Mouse (Mus musculus): ENCODE measurements around the gene Kcnb1. TPM values are rescaled to one million over a fixed set of nuclear protein-coding genes. Genes with fewer than 3 reads are reported as not detected.

Gene Kcnb1
- polyA plus RNA-seq, 1 experiment from 2014 or later, result 1.7 TPM

DNA sequence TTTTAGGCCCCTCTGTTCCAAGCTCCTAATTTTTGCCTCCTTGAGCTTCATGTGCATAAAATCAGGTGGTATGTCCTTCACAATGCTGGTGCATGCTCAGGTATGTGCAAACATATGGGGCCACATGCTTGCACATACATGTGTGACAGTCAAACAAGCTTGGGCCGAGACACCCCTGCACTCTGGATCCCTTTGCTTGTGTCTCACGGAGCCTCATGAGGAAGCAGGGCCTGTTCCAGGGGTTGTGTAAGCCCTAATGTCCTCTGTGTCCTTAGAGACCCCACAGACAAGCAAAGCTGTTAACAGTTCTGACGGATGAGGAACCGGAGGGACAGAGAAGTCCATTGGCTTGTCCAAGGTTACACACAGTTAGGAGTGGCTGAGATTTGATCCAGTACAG lies 30.2 kb downstream of the Kcnb1 start:
- no peak overlapping the region for H3K27ac ChIP-seq (ENCODE audit: low read length)
- H3K27me3 ChIP-seq (ENCODE audit: control insufficient read depth, insufficient read depth, low read length), result no peaks in the 10 kb centered on the region
- H3K4me1 ChIP-seq (ENCODE audit: control insufficient read depth, insufficient read depth, low read length), result peaks cover 11% of the 10 kb centered on the region
- 83% methylated on average over 4 of the region's 4 CpGs for WGBS
- H3K36me3 ChIP-seq (ENCODE audit: control insufficient read depth, insufficient read depth, low read length), result no peaks in the 10 kb centered on the region
- H3K9ac ChIP-seq (ENCODE audit: low read length), result no peak overlapping the region
- ATAC-seq (ENCODE audit: insufficient read depth, low FRiP score), result no peak
- no peak overlapping the region for H3K4me3 ChIP-seq (replicated peaks; ENCODE audit: low read length)
- H3K4me2 ChIP-seq (ENCODE audit: low read depth, low read length), result no peak overlapping the region
- no peaks in the 10 kb centered on the region for H3K9me3 ChIP-seq (replicated peaks; ENCODE audit: control insufficient read depth, low read length)

DNA sequence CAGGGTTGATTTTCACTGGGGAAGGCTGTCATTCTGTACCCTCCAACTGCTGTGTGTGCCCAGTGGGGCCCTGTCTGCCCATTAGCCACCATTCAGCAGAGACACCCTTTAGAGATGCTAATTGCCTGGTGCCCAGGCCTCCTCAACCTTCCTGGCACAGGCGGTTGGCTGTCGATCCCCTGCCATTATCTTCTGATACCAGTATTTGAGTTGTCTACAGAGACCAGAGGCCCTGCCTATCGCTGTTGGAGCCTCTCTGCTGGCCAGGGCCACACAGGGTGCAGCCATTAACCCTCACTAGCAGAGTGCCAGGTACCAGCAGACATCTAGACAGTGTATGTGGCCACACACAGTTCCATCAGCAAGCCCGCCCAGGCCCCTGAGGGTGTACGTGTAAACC lies 31.2 kb downstream of the Kcnb1 start:
- Histone ChIP-seq H3K9ac (ENCODE audit: low read length) (no peak overlapping the region), H3K4me3 (replicated peaks; ENCODE audit: low read length) (no peak overlapping the region), H3K4me1 (ENCODE audit: control insufficient read depth, insufficient read depth, low read length) (peaks cover 11% of the 10 kb centered on the region), H3K36me3 (ENCODE audit: control insufficient read depth, insufficient read depth, low read length) (no peaks in the 10 kb centered on the region), H3K4me2 (ENCODE audit: low read depth, low read length) (no peak overlapping the region), H3K9me3 (replicated peaks; ENCODE audit: control insufficient read depth, low read length) (no peaks in the 10 kb centered on the region), H3K27me3 (ENCODE audit: control insufficient read depth, insufficient read depth, low read length) (no peaks in the 10 kb centered on the region), H3K27ac (ENCODE audit: low read length) (no peak overlapping the region)
- WGBS, result 80% methylated on average over 5 of the region's 5 CpGs
- ATAC-seq (ENCODE audit: insufficient read depth, low FRiP score), result no peak

DNA sequence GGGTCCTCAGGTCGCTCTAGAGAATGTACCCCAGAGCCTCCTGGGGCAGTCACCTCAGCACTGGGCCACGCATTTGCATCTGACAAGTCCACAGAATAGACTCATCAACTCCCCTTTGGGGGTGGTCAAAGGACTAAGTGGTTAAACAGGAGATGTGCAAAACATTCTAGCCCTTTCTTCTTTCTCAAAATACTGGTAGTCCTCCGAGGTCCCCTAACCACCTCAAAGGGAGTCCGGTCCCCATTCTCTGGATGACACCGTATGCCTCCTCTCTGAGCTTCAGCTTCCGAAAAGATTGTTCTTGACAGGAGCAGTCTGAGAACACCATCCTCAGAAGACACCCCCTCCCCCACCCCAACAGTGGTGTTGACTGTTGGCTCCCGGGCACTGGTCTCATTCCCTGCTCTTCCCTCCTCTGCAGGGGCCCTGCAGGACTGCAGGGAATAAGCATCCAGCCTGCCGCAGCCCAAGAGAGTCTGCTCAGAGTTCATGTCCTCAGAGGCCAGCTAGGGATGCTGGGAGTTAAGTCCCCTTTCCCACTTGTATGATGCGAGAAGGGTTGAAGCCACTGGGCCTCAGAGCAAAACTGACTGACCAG lies 33.7 kb downstream of the Kcnb1 start:
- Histone ChIP-seq H3K9me3 (replicated peaks; ENCODE audit: control insufficient read depth, low read length) (no peaks in the 10 kb centered on the region), H3K4me3 (replicated peaks; ENCODE audit: low read length) (no peak overlapping the region), H3K27me3 (ENCODE audit: control insufficient read depth, insufficient read depth, low read length) (no peaks in the 10 kb centered on the region), H3K9ac (ENCODE audit: low read length) (no peak overlapping the region; the same call in 1 of the 2 replicates), H3K4me1 (ENCODE audit: control insufficient read depth, insufficient read depth, low read length) (peaks cover 7% of the 10 kb centered on the region), H3K4me2 (ENCODE audit: low read depth, low read length) (no peak overlapping the region), H3K27ac (ENCODE audit: low read length) (peak overlapping the region; percentile 74), H3K36me3 (ENCODE audit: control insufficient read depth, insufficient read depth, low read length) (no peaks in the 10 kb centered on the region)
- 42% methylated on average over 9 of the region's 9 CpGs for WGBS
- ATAC-seq (ENCODE audit: insufficient read depth, low FRiP score), result no peak

DNA sequence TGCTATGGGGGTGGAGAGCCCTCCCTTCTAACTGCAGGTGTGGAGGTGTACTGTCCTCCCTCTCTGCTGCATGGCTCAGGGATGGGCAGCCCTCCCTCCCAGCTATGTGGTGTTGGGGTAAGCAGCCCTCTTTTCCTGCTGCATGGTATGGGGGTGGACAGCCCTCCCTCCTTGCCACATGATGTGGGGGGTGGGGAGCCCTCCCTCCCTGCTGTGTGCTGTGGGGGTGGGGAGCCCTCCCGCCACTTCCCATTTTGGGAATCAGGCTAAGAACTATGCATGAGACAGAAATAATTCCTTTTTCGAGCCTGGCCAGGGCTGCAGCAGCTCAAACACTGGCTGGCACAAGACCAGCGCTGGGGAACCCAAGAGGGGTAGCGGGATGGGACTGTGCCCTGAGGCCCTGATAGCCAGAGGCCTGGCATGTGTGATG lies 34.4 kb downstream of the Kcnb1 start:
- Histone ChIP-seq H3K27me3 (ENCODE audit: control insufficient read depth, insufficient read depth, low read length) (no peaks in the 10 kb centered on the region), H3K27ac (ENCODE audit: low read length) (peak overlapping the region; percentile 74), H3K9me3 (replicated peaks; ENCODE audit: control insufficient read depth, low read length) (no peaks in the 10 kb centered on the region), H3K4me2 (ENCODE audit: low read depth, low read length) (no peak overlapping the region), H3K9ac (ENCODE audit: low read length) (no peak overlapping the region; the same call in 1 of the 2 replicates), H3K4me3 (replicated peaks; ENCODE audit: low read length) (no peak overlapping the region), H3K36me3 (ENCODE audit: control insufficient read depth, insufficient read depth, low read length) (no peaks in the 10 kb centered on the region), H3K4me1 (ENCODE audit: control insufficient read depth, insufficient read depth, low read length) (peaks cover 7% of the 10 kb centered on the region)
- peak; percentile 87 for ATAC-seq (ENCODE audit: insufficient read depth, low FRiP score)
- WGBS, result 43% methylated on average over 4 of the region's 4 CpGs

DNA sequence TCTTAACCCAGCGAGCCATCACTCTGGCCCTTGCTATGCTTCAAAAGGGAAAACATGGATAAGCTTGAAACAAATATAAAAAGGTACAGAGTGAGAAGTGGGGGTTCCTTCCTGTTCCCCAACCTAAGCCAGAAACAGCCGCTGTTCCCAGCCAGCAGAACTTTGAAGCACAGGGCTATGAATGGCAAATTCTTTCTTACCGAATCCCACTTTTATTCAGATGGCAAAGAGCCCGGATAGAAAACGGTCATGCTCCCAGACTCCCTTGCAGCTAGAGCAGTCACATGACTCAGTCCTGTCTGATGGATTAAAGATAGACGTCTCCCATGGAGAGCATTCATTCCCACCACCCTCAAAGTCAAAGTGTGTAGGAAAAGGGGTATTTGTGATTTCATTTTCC lies 39.1 kb downstream of the Kcnb1 start:
- no peak for ATAC-seq (ENCODE audit: insufficient read depth, low FRiP score)
- H3K36me3 ChIP-seq (ENCODE audit: control insufficient read depth, insufficient read depth, low read length), result no peaks in the 10 kb centered on the region
- 88% methylated on average over 6 of the region's 6 CpGs for WGBS
- H3K9ac ChIP-seq (ENCODE audit: low read length), result no peak overlapping the region
- H3K4me1 ChIP-seq (ENCODE audit: control insufficient read depth, insufficient read depth, low read length), result peaks cover 5% of the 10 kb centered on the region
- H3K4me2 ChIP-seq (ENCODE audit: low read depth, low read length), result no peak overlapping the region
- H3K27ac ChIP-seq (ENCODE audit: low read length), result no peak overlapping the region
- H3K4me3 ChIP-seq (replicated peaks; ENCODE audit: low read length), result no peak overlapping the region
- no peaks in the 10 kb centered on the region for H3K9me3 ChIP-seq (replicated peaks; ENCODE audit: control insufficient read depth, low read length)
- H3K27me3 ChIP-seq (ENCODE audit: control insufficient read depth, insufficient read depth, low read length), result no peaks in the 10 kb centered on the region

DNA sequence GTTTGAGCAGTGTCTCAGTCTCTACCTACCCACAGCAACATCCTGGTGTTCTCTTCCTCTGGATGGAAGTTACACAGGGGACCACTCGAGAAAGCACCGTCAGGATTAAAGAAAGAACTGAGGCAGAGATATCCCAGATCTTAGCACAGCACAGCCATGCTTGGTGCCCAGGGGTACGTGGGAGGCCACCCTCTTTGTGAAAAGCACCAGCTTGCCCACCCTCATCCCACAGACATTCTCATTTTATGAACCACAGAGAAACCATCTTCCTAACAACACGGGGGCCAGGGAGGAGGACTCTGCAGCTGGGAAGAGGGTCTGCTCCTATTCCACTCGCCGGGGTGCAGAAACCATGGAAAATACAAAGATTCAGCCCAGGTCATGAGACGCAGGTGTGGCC lies 39.8 kb downstream of the Kcnb1 start:
- no peak overlapping the region for H3K4me3 ChIP-seq (replicated peaks; ENCODE audit: low read length)
- H3K36me3 ChIP-seq (ENCODE audit: control insufficient read depth, insufficient read depth, low read length), result no peaks in the 10 kb centered on the region
- H3K9me3 ChIP-seq (replicated peaks; ENCODE audit: control insufficient read depth, low read length), result no peaks in the 10 kb centered on the region
- H3K9ac ChIP-seq (ENCODE audit: low read length), result no peak overlapping the region
- H3K27ac ChIP-seq (ENCODE audit: low read length), result no peak overlapping the region
- WGBS, result 93% methylated on average over 7 of the region's 7 CpGs
- no peak overlapping the region for H3K4me2 ChIP-seq (ENCODE audit: low read depth, low read length)
- H3K4me1 ChIP-seq (ENCODE audit: control insufficient read depth, insufficient read depth, low read length), result no peaks in the 10 kb centered on the region
- no peaks in the 10 kb centered on the region for H3K27me3 ChIP-seq (ENCODE audit: control insufficient read depth, insufficient read depth, low read length)
- no peak for ATAC-seq (ENCODE audit: insufficient read depth, low FRiP score)

DNA sequence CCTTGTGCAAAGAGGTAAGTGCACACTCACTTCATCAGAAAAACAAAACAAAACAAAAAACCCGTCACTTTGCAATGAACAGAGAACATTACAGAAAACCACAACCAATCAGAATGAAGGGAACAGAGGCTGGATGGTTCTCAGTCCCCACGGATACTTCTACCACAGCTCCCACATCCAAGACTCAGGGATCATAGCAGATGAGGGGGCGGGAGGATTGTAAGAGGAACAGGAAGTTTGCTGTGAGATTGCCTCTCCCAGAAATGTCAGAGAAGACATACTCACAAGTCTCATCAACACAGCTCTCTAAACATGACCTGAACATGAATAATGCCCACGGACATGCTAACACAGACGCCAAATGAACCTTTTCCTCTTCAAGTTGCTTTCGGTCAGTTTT lies 40.9 kb downstream of the Kcnb1 start:
- no peak overlapping the region for H3K9ac ChIP-seq (ENCODE audit: low read length)
- H3K4me3 ChIP-seq (replicated peaks; ENCODE audit: low read length), result no peak overlapping the region
- no peak for ATAC-seq (ENCODE audit: insufficient read depth, low FRiP score)
- H3K4me1 ChIP-seq (ENCODE audit: control insufficient read depth, insufficient read depth, low read length), result no peaks in the 10 kb centered on the region; the same call in 1 of the 2 replicates
- H3K27me3 ChIP-seq (ENCODE audit: control insufficient read depth, insufficient read depth, low read length), result no peaks in the 10 kb centered on the region
- no peaks in the 10 kb centered on the region for H3K36me3 ChIP-seq (ENCODE audit: control insufficient read depth, insufficient read depth, low read length)
- H3K4me2 ChIP-seq (ENCODE audit: low read depth, low read length), result no peak overlapping the region
- H3K27ac ChIP-seq (ENCODE audit: low read length), result no peak overlapping the region
- H3K9me3 ChIP-seq (replicated peaks; ENCODE audit: control insufficient read depth, low read length), result no peaks in the 10 kb centered on the region
- 82% methylated on average over 6 of the region's 6 CpGs for WGBS

DNA sequence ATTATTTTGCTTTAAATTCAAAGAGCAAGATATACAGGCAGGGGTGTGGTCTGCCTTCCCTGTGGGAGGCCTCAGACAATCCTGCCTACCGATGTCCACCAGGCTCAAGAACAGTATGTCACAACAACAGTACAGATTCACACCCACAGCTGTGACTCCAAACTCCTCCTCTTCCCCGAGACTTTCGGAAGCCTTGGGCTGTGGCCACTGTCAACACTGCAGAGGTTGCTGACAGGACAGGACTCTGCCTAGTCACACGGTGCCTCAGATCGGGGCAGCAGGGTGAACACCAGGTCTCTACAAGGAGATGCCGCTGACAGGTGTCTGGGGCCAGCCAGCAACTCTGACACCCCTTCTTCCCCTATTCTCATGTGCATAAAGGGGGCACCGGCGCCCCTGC lies 42.2 kb downstream of the Kcnb1 start:
- H3K36me3 ChIP-seq (ENCODE audit: control insufficient read depth, insufficient read depth, low read length), result no peaks in the 10 kb centered on the region

DNA sequence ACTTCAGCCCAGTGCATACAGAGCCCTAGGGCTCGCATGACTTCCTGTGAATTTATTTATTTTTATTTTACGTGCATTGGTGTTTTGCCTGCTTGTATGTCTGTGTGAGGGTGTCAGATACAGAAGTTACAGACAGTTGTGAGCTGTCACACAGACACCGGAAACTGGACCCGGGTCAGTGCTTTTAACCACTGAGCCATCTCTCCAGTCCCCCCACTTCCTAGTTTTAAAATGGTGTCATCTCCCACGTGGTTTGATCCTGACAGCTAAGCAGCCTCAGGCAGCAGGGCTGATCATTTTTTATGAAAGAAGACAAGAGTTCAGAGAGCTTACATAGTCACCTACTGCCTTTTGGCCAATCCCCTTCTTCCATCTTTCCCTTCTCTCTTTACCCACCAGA lies 44.1 kb downstream of the Kcnb1 start:
- no peak overlapping the region for H3K9ac ChIP-seq (ENCODE audit: low read length)
- no peak for ATAC-seq (ENCODE audit: insufficient read depth, low FRiP score)
- no peaks in the 10 kb centered on the region for H3K9me3 ChIP-seq (replicated peaks; ENCODE audit: control insufficient read depth, low read length)
- H3K27me3 ChIP-seq (ENCODE audit: control insufficient read depth, insufficient read depth, low read length), result no peaks in the 10 kb centered on the region
- no peak overlapping the region for H3K27ac ChIP-seq (ENCODE audit: low read length)
- H3K4me2 ChIP-seq (ENCODE audit: low read depth, low read length), result no peak overlapping the region
- 54% methylated on average over 5 of the region's 5 CpGs for WGBS
- H3K4me3 ChIP-seq (replicated peaks; ENCODE audit: low read length), result no peak overlapping the region
- no peaks in the 10 kb centered on the region; the same call in 1 of the 2 replicates for H3K4me1 ChIP-seq (ENCODE audit: control insufficient read depth, insufficient read depth, low read length)
- no peaks in the 10 kb centered on the region for H3K36me3 ChIP-seq (ENCODE audit: control insufficient read depth, insufficient read depth, low read length)

More for the DNA sequence above, 42.2 kb downstream of the Kcnb1 start:
- Histone ChIP-seq H3K27ac (ENCODE audit: low read length) (no peak overlapping the region), H3K4me1 (ENCODE audit: control insufficient read depth, insufficient read depth, low read length) (no peaks in the 10 kb centered on the region; the same call in 1 of the 2 replicates), H3K4me3 (replicated peaks; ENCODE audit: low read length) (no peak overlapping the region), H3K9me3 (replicated peaks; ENCODE audit: control insufficient read depth, low read length) (no peaks in the 10 kb centered on the region), H3K9ac (ENCODE audit: low read length) (no peak overlapping the region), H3K27me3 (ENCODE audit: control insufficient read depth, insufficient read depth, low read length) (no peaks in the 10 kb centered on the region), H3K4me2 (ENCODE audit: low read depth, low read length) (no peak overlapping the region)
- no peak for ATAC-seq (ENCODE audit: insufficient read depth, low FRiP score)
- 67% methylated on average over 8 of the region's 8 CpGs for WGBS

Measured in stomach, embryonic 16.5 days (tissue).